Mouse (Mus musculus): ENCODE data around the gene Nelfa. TPM values are rescaled to one million over a fixed set of nuclear protein-coding genes. Genes with fewer than 3 reads are reported as not detected.
"Not testable (repeated sequence)": the region's sequence is repeated elsewhere in the genome, so short reads cannot be mapped to it uniquely, and the experiment has no call there.

The Nelfa gene
- total RNA-seq, 2 experiments from 2014 or later: 34.4 to 38.0 TPM

DNA sequence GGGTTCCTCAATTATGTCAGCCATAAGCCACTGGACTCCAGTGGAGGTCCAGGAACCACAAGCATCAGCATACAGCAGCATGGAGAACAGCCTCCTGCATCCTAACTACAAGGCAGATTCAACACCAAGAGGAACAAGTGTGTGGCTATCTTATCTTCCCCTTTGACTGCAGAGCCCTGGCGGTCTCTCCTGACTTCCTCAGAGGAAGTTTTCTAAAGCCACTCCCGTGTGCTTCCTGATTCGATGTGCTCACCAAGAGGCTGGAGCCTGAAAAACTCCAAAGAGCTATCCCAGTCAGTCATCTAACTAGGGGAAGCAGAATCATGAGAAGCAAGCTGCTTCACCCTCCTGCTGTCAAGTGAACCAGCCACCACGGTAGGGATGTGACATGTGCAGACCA is 15.3 kb downstream of the Nelfa start:
- peak; percentile 67 for ATAC-seq (replicated peaks; ENCODE audit: poor library complexity, severe bottlenecking)

DNA sequence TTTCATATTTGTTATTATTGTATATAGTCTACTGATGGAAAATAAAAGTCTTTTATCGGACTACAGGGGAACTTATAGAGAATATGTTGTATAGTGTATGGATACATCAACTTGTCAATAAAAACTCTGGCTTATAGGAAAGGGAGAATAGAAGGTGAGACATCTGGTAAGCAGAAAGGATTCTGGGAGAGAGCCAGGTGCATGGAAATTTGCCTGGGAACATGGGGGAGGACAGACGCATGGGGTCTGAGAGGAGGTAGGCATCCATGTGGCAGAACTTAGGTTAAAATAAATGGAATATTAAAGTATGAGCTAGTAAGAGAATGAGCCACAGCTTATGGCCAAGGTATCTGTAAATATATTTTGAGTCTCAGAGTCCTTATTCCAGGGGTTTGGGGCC is 16.2 kb downstream of the Nelfa start:
- no peak for ATAC-seq (replicated peaks; ENCODE audit: poor library complexity, severe bottlenecking)

DNA sequence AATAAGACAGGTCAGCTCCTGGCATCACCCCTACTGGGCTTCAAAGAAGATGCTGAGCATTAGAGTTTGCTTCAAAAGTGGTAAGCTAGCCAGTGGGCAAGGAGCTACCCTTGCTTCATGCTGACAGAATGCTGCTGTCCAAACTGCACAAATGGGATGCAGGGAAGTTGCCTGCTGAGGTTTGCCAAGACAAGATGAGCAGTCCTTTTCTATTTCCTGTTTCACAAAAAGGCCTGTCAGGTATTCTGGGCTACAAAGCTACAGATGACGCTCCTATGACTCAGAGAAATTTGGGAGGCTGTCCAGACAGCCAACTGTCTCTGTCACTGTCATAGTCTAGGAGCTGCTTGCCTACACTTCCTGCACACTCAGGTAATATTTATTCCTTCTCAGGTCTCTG is 16.7 kb downstream of the Nelfa start:
- no peak for ATAC-seq (replicated peaks; ENCODE audit: poor library complexity, severe bottlenecking)

DNA sequence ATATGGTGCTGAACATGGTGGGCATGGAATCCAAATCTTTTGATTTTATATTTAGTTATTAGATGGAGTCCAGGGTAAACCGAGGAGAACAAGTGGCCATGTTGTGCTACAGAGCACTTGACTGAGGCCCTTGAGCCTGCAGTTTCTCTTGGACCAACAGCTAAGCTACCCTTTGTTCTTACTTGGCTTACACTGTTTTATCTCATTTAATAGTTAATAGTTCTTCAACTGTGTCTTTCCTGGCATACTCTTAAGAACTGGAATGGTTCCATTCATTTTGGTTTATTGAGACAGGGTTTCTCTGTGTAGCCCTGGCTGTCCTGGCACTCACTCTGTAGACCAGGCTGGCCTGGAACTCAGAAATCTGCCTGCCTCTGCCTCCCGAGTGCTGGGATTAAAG is 19.6 kb downstream of the Nelfa start:
- ATAC-seq (replicated peaks; ENCODE audit: poor library complexity, severe bottlenecking): not testable (repeated sequence)

DNA sequence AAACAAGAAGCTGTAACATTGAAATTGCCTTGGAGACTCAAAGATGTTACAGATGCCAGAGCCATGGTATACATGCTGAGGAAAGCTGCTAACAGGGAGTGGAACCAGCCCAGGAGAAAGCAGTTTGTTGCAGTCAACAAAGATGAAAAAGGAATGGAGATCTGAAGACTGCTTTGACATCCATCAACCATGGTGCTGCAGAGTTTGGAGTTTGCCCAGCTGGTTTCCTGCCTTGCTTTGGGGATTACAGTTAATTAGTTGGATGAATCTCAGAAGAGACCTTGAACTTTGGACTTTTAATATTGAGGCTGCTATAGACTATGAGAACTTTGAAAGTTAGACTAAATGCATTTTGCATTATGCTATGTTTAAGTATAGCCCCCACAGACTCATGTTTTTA is 21.2 kb downstream of the Nelfa start:
- ATAC-seq (replicated peaks; ENCODE audit: poor library complexity, severe bottlenecking): not testable (repeated sequence)

DNA sequence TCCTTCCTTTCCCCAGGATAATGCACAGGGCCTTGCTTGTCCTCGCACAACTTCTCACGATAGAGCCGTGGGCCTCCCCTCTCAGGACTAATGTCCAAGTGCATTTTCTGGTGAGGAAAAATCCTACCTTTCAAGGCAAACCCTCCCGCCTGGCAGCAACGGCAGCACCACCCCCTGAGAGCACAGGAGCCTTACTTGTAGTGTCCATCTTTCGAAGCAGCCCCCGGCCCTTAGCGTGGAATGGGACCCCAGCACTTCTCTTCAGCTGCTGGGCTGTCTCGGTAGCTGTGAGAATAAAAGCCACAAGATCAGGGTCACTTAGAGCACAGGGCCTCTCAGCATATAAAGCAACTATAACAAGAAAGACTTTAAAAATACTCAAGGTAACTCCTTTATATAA is 33.0 kb downstream of the Nelfa start:
- no peak for ATAC-seq (replicated peaks; ENCODE audit: poor library complexity, severe bottlenecking)

DNA sequence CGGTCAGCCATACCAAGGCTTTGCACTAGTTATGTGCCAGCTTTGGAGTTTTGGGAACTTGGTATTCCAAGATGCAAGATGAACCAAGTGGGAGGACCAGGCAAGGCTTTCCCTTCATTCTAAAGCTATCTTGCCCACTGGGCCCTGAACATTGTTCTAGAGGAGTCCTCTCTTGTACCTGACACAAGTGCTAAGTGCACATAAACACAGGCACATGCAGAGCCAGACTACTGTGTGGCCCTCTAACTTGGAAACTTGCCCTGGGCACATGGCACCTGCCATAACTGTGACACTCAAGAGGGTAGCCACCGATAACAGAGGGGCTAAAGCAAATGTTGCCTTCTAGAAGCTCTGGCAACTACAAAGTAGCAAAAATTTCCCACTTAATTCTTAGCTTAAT is 33.5 kb downstream of the Nelfa start:
- no peak for ATAC-seq (replicated peaks; ENCODE audit: poor library complexity, severe bottlenecking)

DNA sequence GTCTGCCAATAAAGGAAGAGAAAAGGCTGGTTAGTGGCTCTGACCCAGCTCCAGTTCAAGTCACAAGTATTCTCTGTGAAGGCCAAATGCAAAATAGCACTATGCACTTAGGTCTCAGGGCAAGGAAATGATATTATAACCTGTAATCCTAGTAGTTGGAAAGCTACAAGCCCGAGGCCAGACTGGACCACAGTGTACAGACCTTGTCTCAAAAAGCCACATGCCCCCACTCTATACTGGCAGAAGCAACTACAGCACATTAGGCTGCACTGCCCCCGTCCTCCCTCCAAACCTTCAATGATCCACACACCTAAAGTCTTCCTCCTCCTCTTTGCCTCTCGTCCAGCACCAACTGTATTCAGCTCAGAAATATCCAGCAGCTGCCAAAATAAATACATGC is 34.9 kb downstream of the Nelfa start:
- ATAC-seq (replicated peaks; ENCODE audit: poor library complexity, severe bottlenecking): no peak

DNA sequence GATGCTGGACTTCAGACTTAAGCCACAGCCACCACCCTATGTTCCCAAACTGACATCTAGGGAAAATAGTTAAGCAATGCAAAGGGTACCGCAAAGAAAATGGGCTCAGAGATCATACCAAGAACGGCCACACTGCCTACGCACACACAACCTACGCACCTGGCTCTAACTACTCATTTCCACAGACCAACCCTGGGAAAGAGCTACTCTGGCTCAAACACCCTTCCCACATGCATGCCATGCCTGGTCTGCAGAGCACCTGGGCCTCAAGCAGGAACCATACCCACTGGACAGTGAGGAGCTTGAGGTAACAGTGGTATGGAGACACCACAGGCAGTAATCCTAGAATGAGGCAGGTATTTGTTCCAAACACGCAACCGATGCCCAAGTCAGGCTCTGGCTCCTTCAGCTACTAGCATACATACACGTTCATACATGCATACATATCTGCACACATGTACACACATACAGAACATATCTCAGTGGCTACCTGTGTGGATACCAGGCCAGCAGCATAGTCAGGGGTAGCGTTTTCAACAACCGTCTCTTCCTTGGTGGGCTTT is 35.4 kb downstream of the Nelfa start:
- ATAC-seq (replicated peaks; ENCODE audit: poor library complexity, severe bottlenecking): no peak

DNA sequence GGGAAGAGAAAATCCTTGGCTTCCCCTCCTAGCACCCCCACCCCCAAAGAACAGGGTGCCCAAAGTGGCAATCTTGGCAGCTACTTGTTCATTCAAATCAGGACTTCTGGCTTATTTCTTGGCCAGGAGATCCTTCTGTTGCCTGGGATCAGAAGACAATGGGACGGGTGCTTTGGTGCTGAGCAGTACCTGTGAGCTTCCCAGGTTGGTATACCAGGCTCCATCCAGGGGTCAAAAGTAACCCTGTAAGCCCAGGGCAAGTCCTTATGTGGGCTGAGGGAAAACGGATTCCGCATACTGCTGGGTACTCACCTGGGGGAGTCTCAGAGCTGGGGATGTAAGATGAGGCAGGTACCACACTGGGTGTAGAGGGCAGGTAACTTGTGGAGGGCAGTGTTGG is 36.1 kb downstream of the Nelfa start:
- no peak for ATAC-seq (replicated peaks; ENCODE audit: poor library complexity, severe bottlenecking)

DNA sequence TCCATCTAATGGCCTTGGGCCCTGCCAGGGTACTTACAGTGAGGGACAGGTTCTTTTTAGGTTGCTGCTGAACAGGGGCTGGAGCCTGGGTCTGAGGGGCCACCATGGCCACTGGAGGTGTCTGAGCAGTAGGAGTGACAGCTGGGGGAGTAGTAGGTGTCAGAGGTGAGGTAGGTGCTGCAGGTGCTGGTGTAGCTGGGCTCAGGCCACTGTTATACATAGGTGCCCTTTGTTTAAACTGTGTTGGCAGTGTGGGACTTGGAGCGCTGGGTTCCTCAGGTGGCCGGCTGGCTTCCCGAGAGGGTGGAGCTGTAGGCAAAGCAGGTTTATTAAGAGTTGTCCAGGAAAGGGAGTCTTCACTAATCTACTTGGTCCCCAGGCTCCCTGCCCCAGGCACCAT is 37.0 kb downstream of the Nelfa start:
- ATAC-seq (replicated peaks; ENCODE audit: poor library complexity, severe bottlenecking): no peak

DNA sequence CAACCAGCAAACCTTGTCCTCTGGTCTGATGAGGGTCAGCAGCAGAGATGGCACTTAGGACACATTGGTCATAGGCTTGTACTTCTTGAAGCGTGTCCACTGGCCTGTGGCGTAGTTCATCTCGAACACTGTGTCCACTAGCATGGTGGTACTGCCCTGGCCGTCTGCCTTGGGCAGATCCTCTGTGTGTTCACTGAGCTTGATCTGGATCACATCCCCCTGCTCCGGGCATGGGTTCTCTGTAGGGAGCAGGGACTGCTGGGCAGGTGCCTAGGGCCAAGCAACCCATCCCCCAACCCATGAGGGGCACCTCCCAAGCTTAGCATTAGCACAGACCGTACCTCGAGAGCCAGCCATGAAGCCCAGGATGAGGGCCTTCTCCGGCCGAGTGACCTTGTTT is 37.5 kb downstream of the Nelfa start:
- ATAC-seq (replicated peaks; ENCODE audit: poor library complexity, severe bottlenecking): no peak

DNA sequence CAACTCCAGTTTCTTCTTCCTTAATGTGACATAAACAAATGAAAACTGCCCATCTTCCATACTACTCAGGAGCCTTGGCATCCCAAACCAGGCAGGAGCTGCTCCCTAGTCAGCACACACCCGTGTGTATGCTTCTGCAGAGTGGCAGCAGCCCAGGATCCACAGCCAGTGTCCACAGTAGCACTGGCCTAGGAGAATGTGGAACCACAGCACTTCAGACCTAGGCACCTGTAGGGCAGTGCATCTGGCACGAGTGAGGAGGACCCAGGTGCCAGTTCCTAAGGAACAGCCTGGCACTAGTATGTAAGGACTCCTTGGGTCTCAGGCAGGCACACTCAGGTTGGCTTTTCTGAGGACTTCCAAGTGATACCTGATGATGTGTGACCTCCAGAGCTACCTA is 39.1 kb downstream of the Nelfa start:
- no peak for ATAC-seq (replicated peaks; ENCODE audit: poor library complexity, severe bottlenecking)

DNA sequence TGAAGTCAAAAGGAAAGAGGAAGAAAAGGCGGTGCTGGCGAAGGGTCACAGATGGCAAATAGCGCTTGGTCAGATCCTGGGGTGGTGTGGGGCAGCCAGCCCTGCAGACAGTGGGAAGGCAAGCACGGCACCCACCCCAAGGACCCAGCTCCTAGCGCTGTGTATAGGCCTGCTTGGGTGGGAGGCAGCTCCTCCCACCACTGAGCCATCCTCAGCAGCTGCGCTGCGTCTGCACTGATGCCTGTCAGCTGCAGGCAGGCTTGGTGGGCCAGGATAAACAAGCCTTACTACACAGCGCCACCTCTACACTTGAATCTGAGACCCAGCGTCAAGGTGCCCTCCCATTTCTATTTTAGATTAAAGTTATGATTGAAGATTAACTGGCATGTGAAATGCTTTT is 41.1 kb downstream of the Nelfa start:
- no peak; the same call in 1 of the 2 replicates for ATAC-seq (replicated peaks; ENCODE audit: poor library complexity, severe bottlenecking)

DNA sequence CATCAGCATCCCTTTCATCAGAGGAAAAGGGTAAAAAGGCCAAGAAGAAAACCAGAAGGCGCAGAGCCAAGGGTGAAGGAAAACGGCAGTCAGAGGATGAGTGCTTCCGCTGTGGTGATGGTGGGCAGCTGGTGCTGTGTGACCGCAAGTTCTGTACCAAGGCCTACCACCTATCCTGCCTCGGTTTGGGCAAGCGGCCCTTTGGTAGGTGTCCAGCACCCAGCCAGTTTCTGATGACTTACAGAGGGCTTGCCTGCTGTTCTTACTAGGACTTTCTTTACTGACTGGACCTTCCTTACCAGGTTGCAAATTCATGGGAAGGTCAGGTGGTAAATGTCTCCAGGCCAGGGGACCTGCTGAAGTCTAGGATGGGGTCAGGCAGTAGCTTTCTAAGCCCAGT is 42.8 kb downstream of the Nelfa start:
- ATAC-seq (replicated peaks; ENCODE audit: poor library complexity, severe bottlenecking): no peak

DNA sequence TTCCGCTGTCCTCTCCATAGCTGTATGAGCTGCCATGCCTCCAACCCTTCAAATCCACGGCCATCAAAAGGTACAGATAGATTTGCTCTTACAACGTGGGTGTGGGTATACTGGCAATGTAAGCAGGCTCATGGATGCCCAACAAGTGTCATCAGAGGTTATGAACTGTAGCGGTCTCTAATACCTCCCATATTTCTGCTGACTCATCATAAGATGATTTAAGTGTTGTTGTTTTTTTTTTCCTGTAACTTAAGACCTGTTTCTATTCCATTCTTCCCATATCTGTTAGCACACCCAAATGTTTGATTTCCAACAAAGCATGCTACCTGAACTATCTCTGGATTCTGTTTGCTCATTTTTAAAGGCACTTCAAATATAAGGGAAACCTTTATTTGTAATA is 55.1 kb downstream of the Nelfa start:
- no peak for ATAC-seq (replicated peaks; ENCODE audit: poor library complexity, severe bottlenecking)

DNA sequence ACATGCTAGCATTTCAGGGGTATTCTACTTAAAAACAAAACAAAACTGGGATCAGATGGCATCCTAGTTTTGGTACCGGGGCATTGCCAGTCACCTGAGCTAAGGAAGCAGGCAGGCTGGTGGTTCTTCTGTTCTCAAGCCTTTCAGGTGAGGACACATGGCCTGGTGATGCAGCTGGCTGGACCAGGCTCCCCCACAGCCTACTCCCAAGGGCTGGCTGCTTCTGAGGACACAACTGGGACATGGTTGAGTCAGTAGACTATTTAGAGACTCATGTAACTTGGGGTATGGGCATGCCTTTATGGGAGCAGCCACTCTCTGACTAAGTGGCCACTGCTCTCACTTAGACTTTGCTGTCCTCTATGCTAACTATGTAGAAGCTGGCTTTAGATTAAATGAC is 60.7 kb downstream of the Nelfa start:
- no peak for ATAC-seq (replicated peaks; ENCODE audit: poor library complexity, severe bottlenecking)

DNA sequence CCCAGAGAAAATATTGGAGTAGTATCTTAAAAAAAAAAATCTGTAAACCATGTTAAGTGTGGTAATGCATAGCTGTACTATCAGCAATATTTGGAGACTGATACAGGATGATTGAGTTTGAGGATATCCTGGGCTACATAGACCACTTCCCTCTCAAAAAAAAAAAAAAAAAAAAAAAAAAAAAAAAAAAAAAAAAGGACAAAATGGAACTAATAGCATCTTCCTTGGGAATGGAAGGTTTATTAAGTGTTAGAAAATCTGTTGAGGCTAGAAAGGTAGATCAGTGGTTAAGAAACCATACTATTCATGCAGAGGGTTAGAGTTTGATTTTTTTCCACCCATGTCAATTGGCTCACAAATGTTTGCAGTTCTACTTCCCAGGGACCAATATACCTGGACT is 78.5 kb downstream of the Nelfa start:
- no peak for ATAC-seq (replicated peaks; ENCODE audit: poor library complexity, severe bottlenecking)

DNA sequence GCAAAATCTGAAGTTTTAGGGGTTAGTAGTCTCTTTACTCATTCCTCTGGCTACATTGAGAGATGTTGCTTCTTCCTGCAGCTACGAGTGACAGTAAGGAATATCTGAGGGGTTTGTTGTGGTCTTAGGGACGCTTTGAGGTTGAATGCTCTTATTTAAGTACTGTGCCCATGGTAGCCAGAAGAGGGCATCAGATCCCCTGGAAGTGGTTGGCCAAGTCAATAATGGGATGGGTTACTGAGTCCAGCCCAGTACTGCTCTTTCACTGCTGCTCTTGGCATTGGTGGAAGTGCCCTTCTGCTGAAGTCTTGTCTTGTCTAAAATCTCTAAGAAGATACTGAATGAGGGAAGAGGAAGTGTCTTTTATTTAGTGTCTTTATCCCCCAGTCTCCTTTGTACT is 82.2 kb downstream of the Nelfa start:
- no peak for ATAC-seq (replicated peaks; ENCODE audit: poor library complexity, severe bottlenecking)

DNA sequence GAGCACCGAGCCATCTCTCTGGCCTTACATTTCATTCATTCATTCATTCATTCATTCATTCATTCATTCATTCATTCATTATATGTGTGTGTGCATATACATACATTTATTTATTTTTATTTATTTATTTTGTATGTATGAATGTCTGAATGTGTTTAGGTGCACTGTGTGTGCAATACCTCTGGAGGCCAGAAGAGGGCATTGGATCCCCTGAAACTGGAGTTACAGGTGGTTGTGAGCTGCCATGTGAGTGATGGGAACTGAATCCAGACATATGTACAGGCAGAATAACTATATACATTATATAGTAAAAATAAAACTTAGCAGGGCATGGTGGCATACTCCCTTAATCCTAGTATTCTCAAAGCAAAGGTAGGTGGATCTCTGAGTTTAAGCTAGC is 83.1 kb downstream of the Nelfa start:
- no peak for ATAC-seq (replicated peaks; ENCODE audit: poor library complexity, severe bottlenecking)

DNA sequence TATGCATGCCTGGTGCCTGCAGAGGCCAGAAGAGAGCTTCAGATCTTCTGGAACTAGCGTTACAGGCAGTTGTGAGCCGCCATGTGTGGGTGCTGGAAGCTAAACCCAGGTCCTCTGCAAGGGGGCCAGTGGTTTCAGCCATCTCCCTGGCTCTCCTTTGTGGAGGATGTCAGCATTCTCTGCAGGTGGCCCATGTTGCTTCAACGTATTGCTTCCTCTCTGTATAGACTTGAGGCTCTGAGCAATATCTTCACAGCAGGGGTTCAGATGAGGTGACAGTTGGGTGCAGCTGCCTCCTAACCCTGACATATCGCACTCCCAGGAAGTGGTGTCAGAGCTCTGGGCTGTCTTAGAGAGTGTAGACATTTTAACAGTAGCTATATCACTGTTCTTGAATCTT is 84.7 kb downstream of the Nelfa start:
- no peak for ATAC-seq (replicated peaks; ENCODE audit: poor library complexity, severe bottlenecking)

Measured in granulocyte monocyte progenitor cell, adult 5-6 weeks (primary cell).